Mouse (Mus musculus) spleen, postnatal 36 days (tissue): ENCODE data around the gene Frrs1.

ENCODE experiments used
- DNase-seq, 2 experiments: peaks; one replicate each; pipeline ENCODE4 v3.0.0; 2022; ENCODE audit warnings: low spot score in 2 of 2, mixed read lengths in 1 of 2

Gene Frrs1

GRCm38 (mm10) chr3:116906596-116906995, 47.3 kb downstream of the Frrs1 start:
- DNase-seq, result no peak

- DNase-seq, result no peak
Measured at GRCm38 (mm10) chr3:116914374-116914773, 55.1 kb downstream of the Frrs1 start.

- DNase-seq, result no peak
Measured at GRCm38 (mm10) chr3:116914931-116915330, 55.7 kb downstream of the Frrs1 start.

DNA sequence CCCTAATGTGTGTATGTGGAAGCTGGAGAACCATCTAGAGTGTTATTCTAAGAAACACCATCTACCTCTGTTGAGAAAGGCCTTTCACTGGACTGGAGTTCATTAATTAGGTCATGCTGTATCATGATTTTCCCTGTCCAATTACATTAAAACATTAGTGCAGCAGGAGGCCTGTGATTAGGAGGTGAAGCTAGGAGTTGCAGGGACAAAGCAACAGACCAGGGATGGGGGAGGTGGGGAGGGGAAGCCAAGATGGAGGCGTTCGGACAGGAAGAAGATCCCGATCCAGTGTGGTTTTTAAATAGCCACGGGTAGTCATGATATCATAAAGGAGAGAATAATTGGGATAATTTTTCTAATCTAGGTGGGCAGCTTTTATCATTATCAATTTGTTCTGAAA, 57.8 kb downstream of the Frrs1 start:
- no peak for DNase-seq

GRCm38 (mm10) chr3:116921535-116921934, 62.3 kb downstream of the Frrs1 start:
- DNase-seq, result no peak

DNA sequence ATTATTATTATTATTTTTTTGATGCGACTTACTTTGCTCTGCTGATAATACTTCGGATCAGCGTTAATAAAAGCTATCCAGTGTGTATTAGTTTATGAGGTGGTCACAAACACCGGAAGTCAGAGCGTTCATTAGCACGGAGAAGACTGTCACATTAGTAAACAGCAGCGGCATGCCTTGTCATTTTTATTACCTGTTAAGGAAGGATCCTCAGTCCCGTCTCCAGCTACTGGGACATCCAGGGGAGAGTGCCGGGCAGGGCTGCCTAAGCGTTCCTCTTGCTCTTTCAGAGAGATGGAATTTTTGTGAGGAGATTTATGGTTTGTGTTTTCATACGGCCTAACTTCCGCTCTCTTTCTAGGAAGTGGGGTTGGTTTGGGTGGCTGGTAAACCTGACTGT, 63.8 kb downstream of the Frrs1 start:
- DNase-seq, result no peak

DNA sequence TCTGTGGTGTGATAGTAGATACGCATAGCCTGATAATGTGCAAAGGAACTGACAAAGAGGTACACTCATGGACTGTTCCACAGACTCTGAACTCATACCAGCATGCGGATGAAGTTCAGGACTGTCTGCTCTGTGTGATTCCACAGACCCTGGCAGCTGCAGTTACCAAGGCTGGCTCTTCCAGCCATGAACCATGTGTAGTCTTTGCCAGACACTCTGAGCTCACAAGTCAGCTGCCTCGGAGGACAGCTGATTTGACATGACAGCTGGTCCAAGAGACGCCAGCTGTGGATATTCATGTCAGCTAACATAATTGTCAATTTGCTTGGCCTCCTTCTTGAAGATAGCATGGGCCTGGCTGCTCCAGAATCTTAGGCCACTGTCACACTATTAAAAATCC, 69.7 kb downstream of the Frrs1 start:
- DNase-seq, result no peak

GRCm38 (mm10) chr3:116933158-116933557, 73.9 kb downstream of the Frrs1 start:
- DNase-seq, result no peak

DNA sequence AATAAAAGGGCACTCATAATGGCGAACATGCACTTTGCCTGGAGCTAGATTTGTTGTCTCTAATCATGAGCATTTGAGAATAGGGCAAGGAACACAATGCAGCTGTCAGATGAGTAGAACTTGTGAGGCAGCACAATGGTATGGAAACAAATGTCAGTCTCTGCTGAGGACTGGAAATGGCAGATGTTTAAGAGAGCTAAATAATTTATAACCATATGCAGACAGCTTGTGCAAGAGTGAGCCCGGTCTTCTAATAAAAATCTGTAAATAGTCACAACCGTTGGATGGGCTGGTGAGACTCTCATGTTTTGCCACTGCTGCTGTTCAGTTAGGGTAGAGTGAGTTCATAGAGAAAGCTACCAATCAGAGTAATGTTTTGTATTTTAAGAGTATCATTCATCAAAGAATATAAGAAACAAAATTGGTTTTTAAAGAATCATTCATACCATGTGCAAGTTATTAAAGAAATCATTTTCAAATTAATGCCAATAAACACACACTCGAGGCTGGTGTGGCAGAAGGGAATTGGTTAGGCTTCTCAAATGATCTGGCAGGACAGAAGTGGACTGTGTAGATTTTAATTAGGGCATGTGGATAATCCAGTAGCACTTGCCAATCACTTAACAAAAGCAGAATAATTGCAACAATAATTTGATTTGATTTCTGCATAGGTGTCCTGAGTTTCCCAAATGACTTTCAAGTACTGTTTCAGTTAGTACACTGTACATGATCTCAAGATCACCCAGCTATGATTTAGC, 77.8 kb downstream of the Frrs1 start:
- no peak for DNase-seq

DNA sequence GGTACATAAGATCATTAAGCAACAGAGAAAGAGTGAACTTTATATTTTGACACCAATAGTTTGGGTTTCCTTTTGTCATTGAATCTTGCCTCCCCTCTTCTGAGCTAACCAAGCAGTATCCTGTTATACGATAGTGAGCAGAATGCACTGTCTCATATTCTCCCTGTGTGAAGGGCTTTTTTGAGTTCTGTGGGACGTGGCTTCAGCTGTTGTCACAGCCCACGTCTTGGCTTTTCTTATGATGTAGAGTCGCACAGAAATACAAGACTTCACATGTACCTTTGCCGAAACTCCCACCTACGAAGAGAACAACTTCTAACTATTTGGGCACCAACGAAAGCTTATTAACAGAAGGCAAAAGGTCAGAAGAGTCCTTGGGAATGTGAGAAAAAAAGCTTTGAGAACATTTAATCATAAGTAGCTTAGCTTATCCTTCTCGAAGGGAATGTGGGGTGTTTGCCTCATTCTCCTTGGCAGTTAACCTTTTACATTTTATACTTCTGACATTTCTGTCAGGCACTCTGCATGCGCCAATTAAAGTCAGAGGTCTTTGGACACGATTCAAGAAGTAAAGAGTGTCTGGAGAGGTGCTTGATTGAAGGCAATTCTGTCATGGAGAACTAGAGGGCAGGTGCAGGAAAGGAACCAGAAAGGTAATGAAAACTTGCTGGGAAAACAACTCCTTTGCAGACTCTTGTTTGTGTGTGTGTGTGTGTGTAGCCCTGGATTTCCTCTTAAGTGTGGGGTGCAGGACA, 81.7 kb downstream of the Frrs1 start:
- DNase-seq, result no peak

DNA sequence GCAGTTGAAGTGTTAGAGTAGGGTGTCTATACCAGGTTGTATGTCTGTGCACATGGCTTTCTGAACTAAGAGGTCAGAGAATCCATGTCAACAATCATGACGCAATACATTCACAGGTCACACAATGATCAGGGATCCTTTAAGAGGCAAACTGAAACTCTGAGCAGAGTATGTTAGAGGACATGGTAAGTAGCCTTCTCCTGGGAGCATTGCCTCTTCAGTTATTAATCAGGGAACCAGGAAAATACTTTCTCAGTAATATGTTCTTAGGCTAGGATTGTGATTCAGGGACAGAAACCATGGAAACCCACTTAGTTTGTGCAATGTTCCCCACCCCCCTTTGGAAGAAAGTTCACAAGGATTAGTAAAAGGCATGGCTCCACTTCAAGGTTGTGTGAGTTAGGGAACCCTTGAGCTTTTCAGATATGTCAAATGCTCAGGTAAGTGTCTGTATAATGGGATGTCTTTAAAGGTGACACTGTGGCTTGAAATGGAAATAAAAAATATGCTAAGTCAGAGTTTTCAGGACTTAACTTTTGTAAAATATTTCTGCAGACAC, 82.4 kb downstream of the Frrs1 start:
- DNase-seq, result no peak

GRCm38 (mm10) chr3:116942751-116943150, 83.5 kb downstream of the Frrs1 start:
- no peak for DNase-seq

DNA sequence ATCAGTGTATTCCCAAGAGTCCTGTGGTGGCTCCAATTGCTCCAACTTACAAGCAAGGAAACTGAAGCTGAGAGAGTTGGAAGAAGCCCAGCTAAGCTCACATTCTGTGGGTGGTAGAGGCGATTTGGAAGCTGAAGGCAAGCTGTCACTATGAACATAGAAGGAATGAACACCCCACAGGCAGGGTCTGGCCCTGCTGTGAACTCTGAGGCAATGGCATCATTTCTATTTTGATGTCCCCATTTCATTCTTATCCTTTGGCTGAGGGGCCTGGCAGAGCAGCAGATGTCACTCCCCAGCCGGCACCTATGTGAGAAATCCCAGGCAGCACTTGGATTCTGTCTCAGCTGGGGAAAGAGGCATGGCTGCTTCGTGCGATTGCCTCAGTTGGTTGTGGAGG, 84.2 kb downstream of the Frrs1 start:
- DNase-seq, result no peak

DNA sequence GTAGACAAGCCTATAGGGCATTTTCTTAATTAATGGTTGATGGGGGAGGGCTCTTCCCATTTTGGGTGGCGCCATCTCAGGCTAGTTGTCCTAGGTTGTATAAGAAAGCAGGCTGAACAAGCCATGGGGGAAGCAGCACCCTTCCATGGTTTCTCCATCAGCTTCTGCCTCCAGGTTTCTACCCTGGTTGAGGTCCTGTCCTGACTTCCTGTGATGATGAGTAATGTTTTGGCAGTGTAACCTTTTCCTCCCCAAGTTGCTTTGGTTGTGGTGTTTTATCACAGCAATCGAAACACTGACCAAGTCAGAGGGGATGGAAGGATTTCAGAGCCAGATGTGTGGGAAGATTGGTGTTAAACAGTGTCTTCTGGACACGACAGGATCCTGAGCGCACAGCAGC, 87.2 kb downstream of the Frrs1 start:
- DNase-seq, result no peak

- DNase-seq, result no peak
Measured at GRCm38 (mm10) chr3:116950665-116951115, 91.4 kb downstream of the Frrs1 start.

- DNase-seq, result no peak
Measured at GRCm38 (mm10) chr3:116951489-116951888, 92.2 kb downstream of the Frrs1 start.

DNA sequence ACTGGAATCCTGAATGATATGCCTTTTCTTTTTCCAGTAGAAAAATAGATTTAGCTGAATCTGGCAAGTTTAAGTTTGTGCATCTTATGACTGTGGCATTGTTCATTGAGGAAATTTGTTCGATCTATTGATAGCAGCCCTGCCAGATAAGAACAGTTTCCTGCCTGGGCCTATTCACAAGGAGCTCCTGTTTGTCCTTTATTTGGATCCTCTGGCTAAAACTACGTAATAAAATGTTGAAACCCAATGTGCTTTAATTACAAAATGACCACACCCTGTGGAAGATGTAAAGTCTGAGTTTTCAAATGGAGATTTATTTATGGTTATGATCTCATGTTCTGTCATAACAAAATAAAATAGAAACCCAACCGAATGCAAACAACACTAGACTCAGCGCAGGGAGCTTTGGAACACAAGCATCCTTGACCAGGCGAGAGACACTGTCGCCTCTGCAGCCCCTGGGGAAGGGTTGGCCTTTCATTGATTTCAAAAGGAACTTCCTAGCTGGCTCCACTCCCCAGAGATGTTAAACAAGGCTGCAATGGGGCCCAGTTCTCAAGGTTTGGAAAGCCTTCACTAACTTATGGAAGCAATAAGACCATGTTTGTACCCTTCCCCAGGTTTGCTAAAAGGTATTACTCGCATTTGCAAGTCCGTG, 93.1 kb downstream of the Frrs1 start:
- no peak for DNase-seq

- DNase-seq, result no peak
Measured at GRCm38 (mm10) chr3:116953366-116953765, 94.1 kb downstream of the Frrs1 start.

- no peak for DNase-seq
Measured at GRCm38 (mm10) chr3:116955061-116955460, 95.8 kb downstream of the Frrs1 start.
